In the genomic region with DNA sequence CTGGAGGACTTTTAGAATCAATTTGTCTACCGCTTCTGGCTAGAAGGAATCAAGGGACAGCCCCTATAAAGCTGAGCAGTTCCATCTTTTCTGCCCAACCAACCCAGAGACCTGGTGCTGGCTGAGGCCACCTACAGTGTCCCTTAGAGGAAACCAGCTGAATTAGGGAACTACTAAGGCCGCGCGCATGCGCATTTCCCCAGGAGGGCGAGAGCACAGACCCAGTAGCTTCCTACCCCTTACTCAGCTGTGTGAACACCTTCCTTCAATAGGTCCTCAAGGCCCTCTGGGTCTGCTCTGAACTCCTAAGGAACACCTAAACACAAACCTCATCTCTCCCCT, we compare ENCODE assay signal across 8 mouse cellular contexts. TPM values are rescaled to one million over a fixed set of nuclear protein-coding genes. Genes with fewer than 3 reads are reported as not detected.
A peak's percentile ranks its signal among the peaks of the same experiment; 100 is the strongest.
DNase-seq lines count a peak whose midpoint lies in the region; ATAC-seq lines count a peak whose summit lies in the region.

No protein-coding gene starts in this region.

- DNase-seq in Muller cell, postnatal 12 days (ENCODE audit: inconsistent ontology term): peak; percentile 60
- DNase-seq in cerebellum, adult 8-10 months: peak; percentile 67
- DNase-seq in frontal cortex, adult 2 months (ENCODE audit: extremely low spot score in 1 of 2, low spot score in 1 of 2): peak; percentile 58 to 71
- DNase-seq in induced T-regulatory cell, adult 2 months (ENCODE audit: low read depth): peak; percentile 86
- peak; percentile 94 for DNase-seq in midbrain, embryonic 11.5 days (ENCODE audit: low spot score, missing footprints)
- peak; percentile 47 to 82 for DNase-seq in spleen, postnatal 10 days (ENCODE audit: low spot score in 2 of 2)

- peak overlapping the region; percentile 73 for H3K9ac ChIP-seq in limb, embryonic 12.5 days (replicated peaks)
- H3K9ac ChIP-seq in midbrain, embryonic 11.5 days (ENCODE audit: low read length): peak overlapping the region; percentile 70

- H3K4me1 ChIP-seq in limb, embryonic 12.5 days (replicated peaks): peaks cover 32% of the 10 kb centered on the region
- peaks cover 24% of the 10 kb centered on the region for H3K4me1 ChIP-seq in midbrain, embryonic 11.5 days (ENCODE audit: control insufficient read depth, insufficient read depth, low read length)

- no peak; the same call in 1 of the 2 replicates for ATAC-seq in limb, embryonic 12.5 days (ENCODE audit: insufficient number of reproducible peaks, insufficient read depth, low FRiP score, low TSS enrichment, low read depth)
- peak; percentile 17; the same call in 1 of the 2 replicates for ATAC-seq in midbrain, embryonic 11.5 days (ENCODE audit: low FRiP score)
- ATAC-seq in activated CD4-positive, CD25-positive, alpha-beta regulatory T cell, adult 4 months: no peak

- no peaks in the 10 kb centered on the region for H3K9me3 ChIP-seq in limb, embryonic 12.5 days
- no peaks in the 10 kb centered on the region for H3K9me3 ChIP-seq in midbrain, embryonic 11.5 days (ENCODE audit: control insufficient read depth, low read length)

- peak overlapping the region; percentile 91 for H3K27ac ChIP-seq in limb, embryonic 12.5 days
- peak overlapping the region; percentile 78 for H3K27ac ChIP-seq in midbrain, embryonic 11.5 days (ENCODE audit: low read depth, low read length)

- no peaks in the 10 kb centered on the region for H3K27me3 ChIP-seq in limb, embryonic 12.5 days
- H3K27me3 ChIP-seq in midbrain, embryonic 11.5 days (ENCODE audit: control insufficient read depth, insufficient read depth, low read length): no peaks in the 10 kb centered on the region

- H3K4me2 ChIP-seq in limb, embryonic 12.5 days: peak overlapping the region; percentile 70
- H3K4me2 ChIP-seq in midbrain, embryonic 11.5 days: peak overlapping the region; percentile 64

- peak overlapping the region; percentile 63 for H3K4me3 ChIP-seq in limb, embryonic 12.5 days (replicated peaks)
- H3K4me3 ChIP-seq in midbrain, embryonic 11.5 days (ENCODE audit: low read depth, low read length): peak overlapping the region; percentile 51

- WGBS in limb, embryonic 12.5 days: 2% methylated on average over 6 of the region's 6 CpGs
- WGBS in midbrain, embryonic 11.5 days: under 1% methylated on average over 6 of the region's 6 CpGs

- peaks cover 52% of the 10 kb centered on the region for H3K36me3 ChIP-seq in limb, embryonic 12.5 days
- peaks cover 23% of the 10 kb centered on the region for H3K36me3 ChIP-seq in midbrain, embryonic 11.5 days (ENCODE audit: control insufficient read depth, insufficient read depth, low read length)

RNA-seq across cellular contexts. Expression of a gene that starts 1.3 kb away (rescaled TPM):
- 105 and 107 TPM in 2 replicates for polyA plus RNA-seq in frontal cortex, adult 2 months (2012; rRNA removed)
- 52.0 and 53.6 TPM in 2 replicates for polyA plus RNA-seq in limb, embryonic 12.5 days (2016; fragmentation: Nextera tagmentation; extraction: Ambion mirVana)
- polyA plus RNA-seq in midbrain, embryonic 11.5 days (2014; fragmentation: Nextera tagmentation; extraction: Ambion mirVana): 70.0 and 73.9 TPM in 2 replicates
- 10 to 100 TPM; 36.2 to 40.4 TPM for polyA plus RNA-seq in activated CD4-positive, CD25-positive, alpha-beta regulatory T cell, adult 4 months (2017; shearing (Covaris generic))

RNA-seq across cellular contexts. Expression of a gene that starts 6.1 kb away (rescaled TPM):
- polyA plus RNA-seq in frontal cortex, adult 2 months (2012; rRNA removed): 32.0 and 34.9 TPM in 2 replicates
- 31.8 and 32.5 TPM in 2 replicates for polyA plus RNA-seq in limb, embryonic 12.5 days (2016; fragmentation: Nextera tagmentation; extraction: Ambion mirVana)
- 21.3 and 23.9 TPM in 2 replicates for polyA plus RNA-seq in midbrain, embryonic 11.5 days (2014; fragmentation: Nextera tagmentation; extraction: Ambion mirVana)
- 10 to 100 TPM; 48.2 to 51.8 TPM for polyA plus RNA-seq in activated CD4-positive, CD25-positive, alpha-beta regulatory T cell, adult 4 months (2017; shearing (Covaris generic))

RNA-seq across cellular contexts. Expression of a gene that starts 10.9 kb away (rescaled TPM):
- polyA plus RNA-seq in frontal cortex, adult 2 months (2012; rRNA removed): 11.6 and 13.7 TPM in 2 replicates
- polyA plus RNA-seq in limb, embryonic 12.5 days (2016; fragmentation: Nextera tagmentation; extraction: Ambion mirVana): 2.3 and 2.7 TPM in 2 replicates
- polyA plus RNA-seq in midbrain, embryonic 11.5 days (2014; fragmentation: Nextera tagmentation; extraction: Ambion mirVana): 1.7 and 3.0 TPM in 2 replicates
- polyA plus RNA-seq in activated CD4-positive, CD25-positive, alpha-beta regulatory T cell, adult 4 months (2017; shearing (Covaris generic)): 1 to 10 TPM; 2.9 to 3.3 TPM

RNA-seq across cellular contexts. Expression of a gene that starts 15.9 kb away (rescaled TPM):
- polyA plus RNA-seq in frontal cortex, adult 2 months (2012; rRNA removed): 31.9 and 36.2 TPM in 2 replicates
- polyA plus RNA-seq in limb, embryonic 12.5 days (2016; fragmentation: Nextera tagmentation; extraction: Ambion mirVana): 106 and 109 TPM in 2 replicates
- polyA plus RNA-seq in midbrain, embryonic 11.5 days (2014; fragmentation: Nextera tagmentation; extraction: Ambion mirVana): 89.6 and 101 TPM in 2 replicates
- polyA plus RNA-seq in activated CD4-positive, CD25-positive, alpha-beta regulatory T cell, adult 4 months (2017; shearing (Covaris generic)): 10 to 100 TPM; 21.0 to 33.3 TPM

RNA-seq across cellular contexts. Expression of a gene that starts 24.5 kb away (rescaled TPM):
- 139 and 143 TPM in 2 replicates for polyA plus RNA-seq in frontal cortex, adult 2 months (2012; rRNA removed)
- 187 and 190 TPM in 2 replicates for polyA plus RNA-seq in limb, embryonic 12.5 days (2016; fragmentation: Nextera tagmentation; extraction: Ambion mirVana)
- polyA plus RNA-seq in midbrain, embryonic 11.5 days (2014; fragmentation: Nextera tagmentation; extraction: Ambion mirVana): 178 and 188 TPM in 2 replicates
- 100 to 1,000 TPM; 296 to 341 TPM for polyA plus RNA-seq in activated CD4-positive, CD25-positive, alpha-beta regulatory T cell, adult 4 months (2017; shearing (Covaris generic))
